Mouse (Mus musculus) lung, adult 2 months (tissue): ENCODE measurements at regions not wholly inside any gene's neighbourhood (a gene's known extent, or its start where the extent isn't known, plus 50 kb on each side); places are given as distances from the start of the nearest gene placed in this dataset.

Experiments used
- CTCF ChIP-seq: fragments of 200-500 bp; IDR thresholded peaks from 2 replicates; pipeline ENCODE4 v1.5.1; 2011; ENCODE audit warnings: mild to moderate bottlenecking, low read length, control low read depth; ENCODE audit not compliant: insufficient read depth
- POLR2A ChIP-seq: fragments of 200-500 bp; IDR thresholded peaks from 2 replicates; pipeline ENCODE4 v1.6.1; 2011; ENCODE audit warnings: low read depth, mild to moderate bottlenecking, control low read depth, low read length, borderline replicate concordance; ENCODE audit errors: extremely low read depth

GRCm38 (mm10) chr4:31824518-31825437, 139.1 kb upstream of the Map3k7 start:
- TF ChIP-seq POLR2A, result no peak
- TF ChIP-seq CTCF, result no peak
